Mouse (Mus musculus): ENCODE data around the gene Xiap. TPM values are rescaled to one million over a fixed set of nuclear protein-coding genes. Genes with fewer than 3 reads are reported as not detected.

The Xiap gene
- polyA plus RNA-seq, 1 experiment: 9.3 TPM

GRCm38 (mm10) chrX:42151903-42152369 lies 92.5 kb downstream of the Xiap start:
- Histone ChIP-seq H3K4me1 (ENCODE audit: control insufficient read depth, insufficient read depth, insufficient read length, low read length) (peaks cover 2% of the 10 kb centered on the region; the same call in 1 of the 2 replicates), H3K27me3 (ENCODE audit: control insufficient read depth, insufficient read depth, low read length) (no peaks in the 10 kb centered on the region), H3K27ac (ENCODE audit: insufficient read depth, low read depth, low read length) (peak overlapping the region; percentile 99), H3K4me3 (ENCODE audit: low read depth, low read length) (peak overlapping the region; percentile 84), H3K36me3 (ENCODE audit: control insufficient read depth, insufficient read depth, low read length) (no peaks in the 10 kb centered on the region)
- 6% methylated on average over 17 of the region's 17 CpGs for WGBS
- TF ChIP-seq CTCF (IDR thresholded peaks at IDR 0.05; ENCODE audit: extremely low read depth, insufficient read length, insufficient replicate concordance, low read depth, low read length) (no peak), POLR2A (IDR thresholded peaks at IDR 0.05; ENCODE audit: low read depth, low read length) (peak; percentile 46; the same call in 1 of the 2 replicates)

GRCm38 (mm10) chrX:42153056-42153455 lies 93.6 kb downstream of the Xiap start:
- Histone ChIP-seq H3K36me3 (ENCODE audit: control insufficient read depth, insufficient read depth, low read length) (no peaks in the 10 kb centered on the region), H3K27me3 (ENCODE audit: control insufficient read depth, insufficient read depth, low read length) (no peaks in the 10 kb centered on the region), H3K4me3 (ENCODE audit: low read depth, low read length) (no peak overlapping the region), H3K4me1 (ENCODE audit: control insufficient read depth, insufficient read depth, insufficient read length, low read length) (peaks cover 2% of the 10 kb centered on the region; the same call in 1 of the 2 replicates), H3K27ac (ENCODE audit: insufficient read depth, low read depth, low read length) (peak overlapping the region; percentile 59; the same call in 1 of the 2 replicates)
- WGBS: 9% methylated on average over 4 of the region's 4 CpGs
- TF ChIP-seq POLR2A (IDR thresholded peaks at IDR 0.05; ENCODE audit: low read depth, low read length) (no peak), CTCF (IDR thresholded peaks at IDR 0.05; ENCODE audit: extremely low read depth, insufficient read length, insufficient replicate concordance, low read depth, low read length) (no peak)

Other genes with a start within 250 kb of the Xiap start
- 0.39 and 1.0 TPM in 2 replicates for gene Thoc2, start 139.0 kb upstream of the Xiap start, polyA plus RNA-seq (2012; rRNA removed)
- 1.1 and 2.1 TPM in 2 replicates for gene Stag2, start 89.6 kb downstream of the Xiap start, polyA plus RNA-seq (2012; rRNA removed)

Measured in small intestine, adult 2 months (tissue).